Mouse (Mus musculus) brain, embryonic 14.5 days (tissue): Measurements from ENCODE around the gene Ptrh1.

Experiments used
- CTCF ChIP-seq: fragments of 200-500 bp; IDR thresholded peaks from 2 replicates; pipeline ENCODE4 v1.5.1; 2012; ENCODE audit warnings: inconsistent platforms, mild to moderate bottlenecking, moderate library complexity, borderline replicate concordance; ENCODE audit not compliant: insufficient read depth, insufficient read length; ENCODE audit errors: extremely low read depth
- POLR2A ChIP-seq: fragments of 200-500 bp; IDR thresholded peaks from 2 replicates; pipeline ENCODE4 v1.6.1; 2012; ENCODE audit warnings: mild to moderate bottlenecking, inconsistent platforms, borderline replicate concordance; ENCODE audit not compliant: poor library complexity, insufficient read depth, insufficient read length, severe bottlenecking; ENCODE audit errors: extremely low read depth

DNA sequence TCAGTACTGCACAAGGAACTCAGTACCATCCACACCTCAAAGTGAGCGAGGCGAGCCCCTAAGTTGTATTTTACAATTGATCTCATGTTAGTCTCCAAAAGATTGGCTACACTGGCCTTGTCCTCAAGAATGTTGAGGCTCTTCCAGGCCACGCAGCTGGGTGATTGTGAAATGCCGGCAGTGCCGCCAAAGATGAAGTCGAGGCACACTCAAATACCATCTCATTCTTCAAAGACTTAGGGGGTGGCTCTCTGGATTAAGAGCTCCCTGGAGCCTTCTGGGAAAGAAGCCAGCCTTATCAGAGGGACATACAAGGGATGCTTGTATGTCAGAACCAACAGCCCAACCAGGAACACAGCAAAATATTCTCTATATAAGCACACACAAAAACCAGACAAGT lies 15.7 kb downstream of the Ptrh1 start:
- TF ChIP-seq CTCF (no peak), POLR2A (no peak)
